Mouse (Mus musculus) heart, adult 18-20 months (tissue): ENCODE measurements around the gene Plpp2. TPM values are rescaled to one million over a fixed set of nuclear protein-coding genes. Genes with fewer than 3 reads are reported as not detected.

ENCODE experiments used
- DNase-seq, 2 experiments: peaks; one replicate each; pipeline ENCODE4 v3.0.0; 2021 to 2022; ENCODE audit warnings: mixed read lengths in 1 of 2
- long read RNA-seq, 2 experiments: library from polyadenylated mRNA; stranded (forward); transcript quantifications; one replicate each; pipeline ENCODE4 v2.0.0; 2021
- total RNA-seq, 2 experiments: library from RNA; stranded (reverse); gene quantifications; 2 replicates each; pipeline ENCODE4 v1.2.3; 2021

Gene Plpp2
- total RNA-seq: 1 to 10 TPM; 4.1 to 4.8 TPM
- long read RNA-seq, experiment 1, partial matches to known transcripts: 0 of 4 reads
- long read RNA-seq, experiment 1, other reads (novel, unspliced or antisense): 0 of 4 reads
- long read RNA-seq, experiment 2, partial matches to known transcripts: 0 of 3 reads
- long read RNA-seq, experiment 2, other reads (novel, unspliced or antisense): 1 of 3 reads

DNA sequence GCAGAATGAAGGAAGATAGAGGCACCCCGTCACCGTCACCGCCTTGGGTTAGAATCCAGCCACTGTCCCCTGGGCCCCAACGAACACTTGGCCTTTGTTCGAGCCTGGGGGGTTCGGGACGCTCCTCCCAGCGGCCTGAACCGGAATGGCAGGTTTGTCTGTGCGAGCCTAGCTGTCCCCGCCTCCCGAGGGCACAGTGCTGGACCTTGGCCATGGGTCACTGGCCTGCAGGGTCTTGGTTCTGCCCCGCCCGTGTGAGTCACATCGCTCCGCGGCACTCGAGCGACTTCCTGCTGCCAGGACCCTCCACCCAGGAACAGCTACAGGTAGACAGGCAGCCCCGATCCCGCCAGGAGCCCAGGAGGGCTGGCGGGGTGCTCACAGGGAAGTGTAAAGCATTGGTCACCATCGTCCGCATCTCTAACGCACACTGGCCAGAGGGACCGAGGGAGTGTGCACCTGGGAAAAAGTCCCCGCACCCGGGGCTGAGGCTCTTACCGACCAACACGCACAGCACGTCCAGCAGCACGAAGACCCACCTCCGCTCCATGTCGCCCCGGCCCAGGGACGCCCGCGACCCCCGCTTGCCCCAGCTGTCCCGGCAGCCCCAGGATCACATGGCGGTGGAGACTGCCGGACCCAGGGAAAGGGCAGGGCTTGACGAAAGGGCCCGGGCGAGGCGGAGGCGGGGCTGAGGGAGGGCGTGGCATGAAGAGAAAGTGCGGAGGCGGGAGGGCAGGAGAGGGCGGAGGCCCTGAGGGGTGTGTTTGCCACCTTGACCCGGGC is at the start of gene Plpp2:
Plpp2 (minus strand) TSS at position 671 of the 786 bp plus-strand sequence.
- DNase-seq: peak; percentile 82 to 83

DNA sequence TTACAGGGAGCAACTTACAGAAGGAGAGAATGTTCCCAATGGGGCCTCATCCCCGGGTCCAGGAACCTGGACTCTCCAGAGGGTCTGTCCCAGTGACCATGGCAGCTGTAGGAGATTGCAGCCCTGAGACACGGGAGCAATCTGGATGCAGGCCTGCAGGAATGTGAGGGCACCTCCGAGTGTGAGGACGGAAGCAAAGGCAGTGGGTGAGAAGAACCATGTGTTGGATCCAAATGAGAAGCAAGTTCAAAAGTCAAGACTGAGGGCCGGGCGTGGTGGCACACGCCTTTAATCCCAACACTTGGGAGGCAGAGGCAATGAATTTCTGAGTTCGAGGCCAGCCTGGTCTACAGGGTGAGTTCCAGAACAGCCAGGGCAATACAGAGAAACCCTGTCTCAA is 47.9 kb upstream of the Plpp2 start:
- no peak for DNase-seq

GRCm38 (mm10) chr10:79580811-79581210 is 47.2 kb upstream of the Plpp2 start:
- DNase-seq: peak in 1 of 2 experiments; percentile 17

GRCm38 (mm10) chr10:79580356-79580755 is 46.8 kb upstream of the Plpp2 start:
- no peak for DNase-seq

DNA sequence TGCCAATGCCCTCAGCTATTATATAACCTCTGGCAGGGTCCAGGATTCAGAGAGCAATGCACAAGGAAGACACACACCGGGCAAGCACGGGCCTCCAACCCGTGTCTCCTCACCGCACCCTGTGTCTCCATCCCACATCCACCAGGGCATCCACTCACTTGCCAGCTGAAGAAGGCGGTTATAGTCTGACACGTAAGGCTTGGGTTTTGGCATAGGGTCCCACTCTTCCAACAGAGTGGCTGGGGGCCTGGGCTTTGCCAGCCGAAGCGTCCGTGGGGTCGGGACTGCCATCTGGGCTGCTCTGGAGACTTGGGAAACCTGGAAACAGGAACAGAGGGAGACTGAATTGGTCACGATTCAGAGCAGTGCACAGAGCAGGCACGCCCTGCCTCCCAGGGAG is 46.2 kb upstream of the Plpp2 start:
- DNase-seq: no peak

DNA sequence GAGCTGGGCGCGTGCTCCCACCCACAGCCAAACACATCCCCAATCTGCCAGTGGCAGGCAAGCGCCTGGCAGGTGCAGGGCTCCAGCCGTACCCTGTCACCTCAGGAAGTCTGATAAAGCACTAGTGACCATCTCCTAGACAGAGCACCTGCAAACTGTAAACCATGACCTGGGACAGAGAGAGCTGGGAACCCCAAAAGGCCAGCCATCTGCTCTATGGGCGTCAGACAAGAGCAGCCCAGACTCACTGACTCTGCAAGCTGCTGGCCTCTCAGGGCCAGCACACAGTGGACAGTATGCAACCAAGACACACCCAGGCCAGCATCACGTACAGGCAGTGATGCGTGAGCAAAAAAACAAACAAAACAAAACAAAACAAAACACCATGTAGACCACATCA is 45.3 kb upstream of the Plpp2 start:
- no peak for DNase-seq

DNA sequence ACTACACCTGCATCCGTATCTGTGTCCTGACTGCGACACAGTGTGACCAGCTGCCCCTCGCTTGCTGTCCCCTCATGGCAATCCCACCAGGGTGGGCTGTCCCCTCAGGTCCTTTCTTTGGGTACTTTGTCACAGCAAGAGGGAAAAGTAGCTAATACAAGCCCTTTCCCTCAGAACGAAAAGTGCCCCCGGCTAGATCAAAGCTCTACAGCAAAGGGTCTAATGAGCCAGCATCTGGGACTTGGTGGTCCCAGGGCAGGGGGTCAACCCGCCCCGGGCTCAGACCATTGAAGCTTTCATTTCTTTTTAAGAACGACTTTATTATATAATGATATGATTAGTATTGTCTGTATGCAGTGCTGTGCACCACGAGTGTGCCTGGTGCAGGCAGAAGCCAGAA is 44.7 kb upstream of the Plpp2 start:
- DNase-seq: no peak

- DNase-seq: no peak
Observed at GRCm38 (mm10) chr10:79577376-79577775, 43.8 kb upstream of the Plpp2 start.

DNA sequence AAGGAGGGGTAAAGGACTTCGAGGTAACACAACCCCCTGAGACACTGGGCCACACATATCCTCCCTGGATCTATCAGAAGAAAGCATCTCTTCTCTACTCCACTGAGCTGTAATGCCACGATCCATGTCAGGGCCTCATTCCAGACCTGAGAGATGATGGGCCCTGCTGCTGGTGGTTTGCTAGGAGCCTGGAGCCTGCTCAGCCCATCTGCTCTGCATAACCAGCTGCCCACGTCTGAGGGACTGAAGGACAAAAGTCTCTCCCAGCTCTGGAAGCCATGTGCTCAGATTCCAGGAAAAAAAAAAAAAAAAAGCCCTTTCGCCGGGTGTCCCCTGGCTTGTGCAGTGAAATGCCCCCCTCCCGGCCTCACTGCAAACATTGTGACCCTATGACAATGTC is 42.2 kb upstream of the Plpp2 start:
- no peak for DNase-seq

DNA sequence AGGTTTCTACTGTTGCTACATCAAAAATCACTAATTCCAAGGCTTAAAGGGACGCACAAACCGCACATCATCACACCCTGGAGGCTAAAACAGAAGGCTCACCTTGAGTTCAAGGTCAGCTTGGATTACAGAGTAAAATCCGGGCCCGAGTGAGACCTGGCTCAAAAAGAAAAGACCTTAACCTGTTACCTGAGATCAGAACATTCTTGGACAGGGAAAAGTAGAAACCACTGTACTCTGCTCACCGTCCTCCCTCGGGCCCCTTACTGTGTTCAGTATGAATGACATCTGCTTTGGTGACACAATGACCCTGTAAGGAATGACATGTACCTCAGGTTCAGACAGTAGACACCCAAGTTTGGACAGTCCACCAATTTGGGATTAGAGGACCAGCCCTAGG is 41.2 kb upstream of the Plpp2 start:
- no peak for DNase-seq

DNA sequence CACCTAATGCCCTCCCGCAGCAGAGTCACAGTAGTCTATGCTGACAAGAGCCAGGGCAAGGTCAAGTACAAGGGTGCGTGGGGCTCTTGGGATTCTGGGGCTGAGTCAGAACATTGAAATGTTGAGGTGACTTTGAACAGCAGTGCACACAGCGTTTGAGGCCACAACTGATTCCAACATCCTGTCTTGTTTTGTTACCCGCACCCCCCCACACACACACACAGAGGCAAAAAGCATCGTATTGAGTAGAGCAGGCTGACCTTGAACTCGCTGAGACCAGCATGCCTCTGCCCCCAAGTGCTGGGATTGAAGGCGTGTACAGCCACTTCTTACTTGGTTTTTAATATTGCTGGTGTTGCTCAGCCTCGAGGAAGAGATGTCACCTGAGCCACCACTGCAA is 40.8 kb upstream of the Plpp2 start:
- no peak for DNase-seq

DNA sequence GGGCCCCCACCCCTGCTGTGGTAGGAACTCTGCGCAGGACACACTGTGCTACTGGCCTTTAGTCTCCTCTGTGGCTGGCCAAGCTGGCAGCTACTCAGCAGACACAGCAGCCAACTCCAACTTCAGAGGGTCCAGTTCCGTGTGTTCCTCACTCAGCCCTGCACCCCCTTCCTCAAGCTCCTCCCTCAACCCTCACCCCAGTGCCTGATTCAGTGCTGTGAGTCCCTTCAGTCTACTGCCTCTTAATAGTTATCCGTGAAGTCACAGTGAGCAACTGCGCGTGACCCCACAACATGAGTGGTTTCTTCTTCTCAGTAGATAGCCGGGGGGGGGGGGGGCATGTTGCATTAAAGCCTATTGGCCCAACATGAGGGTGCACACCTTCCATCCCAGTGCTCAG is 40.0 kb upstream of the Plpp2 start:
- DNase-seq: no peak

DNA sequence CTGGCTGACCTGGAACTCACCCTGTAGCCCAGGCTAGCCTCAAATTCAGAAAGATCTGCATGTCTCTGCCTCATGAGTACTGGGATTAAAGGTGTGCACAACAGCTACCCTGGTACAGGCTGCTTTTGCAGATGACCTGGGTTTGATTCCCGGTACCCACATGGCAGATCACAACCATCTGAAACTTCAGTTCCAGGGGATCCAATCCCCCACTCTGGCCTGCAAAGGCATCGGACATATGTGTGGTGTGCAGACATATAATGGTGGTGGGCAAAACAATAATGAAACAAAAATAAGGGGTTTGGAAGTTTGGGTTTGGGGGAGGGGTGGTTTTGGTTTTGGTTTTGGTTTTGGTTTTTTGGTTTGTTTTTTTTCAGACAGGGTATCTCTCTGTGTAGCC is 37.7 kb upstream of the Plpp2 start:
- no peak for DNase-seq

DNA sequence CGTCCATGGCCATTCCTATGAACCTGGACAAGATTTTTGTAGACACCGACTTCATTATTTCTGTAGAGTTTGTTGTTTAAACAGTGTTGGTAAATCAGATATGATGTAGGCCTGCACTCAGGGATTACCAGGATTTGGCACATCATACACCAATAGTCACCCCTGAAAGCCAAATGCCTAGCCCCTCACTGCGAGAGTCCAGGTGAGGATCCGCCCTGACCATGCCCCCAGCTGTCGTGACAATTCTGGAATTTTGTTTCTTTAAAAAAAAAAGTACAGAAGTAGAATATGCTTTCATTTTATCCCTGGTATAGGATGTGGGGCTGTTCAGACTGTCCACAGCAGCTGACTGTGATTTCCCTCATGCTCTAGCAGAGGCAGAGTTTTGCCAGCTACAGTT is 36.3 kb upstream of the Plpp2 start:
- DNase-seq: no peak

GRCm38 (mm10) chr10:79559716-79560115 is 26.1 kb upstream of the Plpp2 start:
- DNase-seq: no peak

DNA sequence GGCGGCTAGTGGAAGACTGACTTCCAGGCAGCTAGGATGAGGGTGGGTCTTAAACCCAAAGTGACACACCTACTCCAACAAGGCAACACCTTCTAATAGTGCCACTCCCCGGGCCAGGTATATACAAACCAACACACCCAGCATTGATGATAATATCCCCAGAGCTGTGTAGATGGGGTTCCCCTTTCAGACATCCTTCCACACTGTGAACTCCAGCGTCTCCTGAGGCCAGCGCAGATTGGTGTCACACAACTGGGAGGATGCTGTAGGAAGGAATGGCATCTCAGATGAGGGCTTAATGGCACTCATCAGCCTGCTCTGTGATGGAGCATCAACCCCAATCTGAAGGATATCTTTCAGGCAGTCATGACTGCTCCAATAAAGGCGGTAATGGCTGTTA is 23.9 kb upstream of the Plpp2 start:
- DNase-seq: no peak

DNA sequence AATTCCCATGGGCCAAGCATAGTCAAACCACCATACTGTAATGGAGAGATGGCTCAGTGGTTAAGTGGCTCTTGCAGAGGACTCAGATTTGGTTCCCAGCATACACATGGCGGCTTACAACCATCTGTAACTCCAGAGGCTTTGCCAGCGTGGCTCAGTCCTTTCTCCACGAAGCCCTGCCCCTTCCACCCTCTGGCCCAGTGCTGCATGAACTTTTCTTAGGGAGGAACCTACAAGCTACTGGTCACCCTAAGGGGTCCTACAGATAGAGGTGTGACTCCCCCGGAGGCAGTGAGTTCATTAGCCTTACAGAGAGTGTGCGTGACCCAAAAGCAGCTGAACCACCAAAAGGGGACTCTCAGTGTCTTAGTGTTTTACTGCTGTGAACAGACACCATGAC is 23.4 kb upstream of the Plpp2 start:
- DNase-seq: no peak

DNA sequence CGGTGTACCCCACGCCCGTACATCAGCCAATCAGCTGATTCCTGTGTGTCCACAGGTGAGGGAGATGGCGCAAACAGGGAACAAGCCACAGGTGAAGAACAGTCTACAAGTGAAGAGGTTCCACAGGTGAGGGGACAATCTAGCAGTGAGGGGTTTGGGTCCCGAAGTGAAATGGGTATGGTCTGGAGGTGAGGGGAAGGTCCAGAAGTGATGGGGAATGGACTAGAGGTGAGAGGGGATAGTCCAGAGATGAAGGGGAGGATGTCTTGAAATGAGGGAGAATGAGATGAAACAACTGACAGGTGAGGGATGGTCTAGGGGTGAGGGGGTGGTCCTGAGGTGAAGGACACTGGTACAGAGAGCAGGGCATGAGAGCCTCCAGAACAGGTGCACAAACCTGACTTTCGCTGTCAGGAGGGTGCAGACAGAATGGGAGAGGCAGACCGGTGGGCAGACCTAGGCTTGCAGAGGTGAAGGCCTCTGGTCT is 21.7 kb upstream of the Plpp2 start:
- no peak for DNase-seq

DNA sequence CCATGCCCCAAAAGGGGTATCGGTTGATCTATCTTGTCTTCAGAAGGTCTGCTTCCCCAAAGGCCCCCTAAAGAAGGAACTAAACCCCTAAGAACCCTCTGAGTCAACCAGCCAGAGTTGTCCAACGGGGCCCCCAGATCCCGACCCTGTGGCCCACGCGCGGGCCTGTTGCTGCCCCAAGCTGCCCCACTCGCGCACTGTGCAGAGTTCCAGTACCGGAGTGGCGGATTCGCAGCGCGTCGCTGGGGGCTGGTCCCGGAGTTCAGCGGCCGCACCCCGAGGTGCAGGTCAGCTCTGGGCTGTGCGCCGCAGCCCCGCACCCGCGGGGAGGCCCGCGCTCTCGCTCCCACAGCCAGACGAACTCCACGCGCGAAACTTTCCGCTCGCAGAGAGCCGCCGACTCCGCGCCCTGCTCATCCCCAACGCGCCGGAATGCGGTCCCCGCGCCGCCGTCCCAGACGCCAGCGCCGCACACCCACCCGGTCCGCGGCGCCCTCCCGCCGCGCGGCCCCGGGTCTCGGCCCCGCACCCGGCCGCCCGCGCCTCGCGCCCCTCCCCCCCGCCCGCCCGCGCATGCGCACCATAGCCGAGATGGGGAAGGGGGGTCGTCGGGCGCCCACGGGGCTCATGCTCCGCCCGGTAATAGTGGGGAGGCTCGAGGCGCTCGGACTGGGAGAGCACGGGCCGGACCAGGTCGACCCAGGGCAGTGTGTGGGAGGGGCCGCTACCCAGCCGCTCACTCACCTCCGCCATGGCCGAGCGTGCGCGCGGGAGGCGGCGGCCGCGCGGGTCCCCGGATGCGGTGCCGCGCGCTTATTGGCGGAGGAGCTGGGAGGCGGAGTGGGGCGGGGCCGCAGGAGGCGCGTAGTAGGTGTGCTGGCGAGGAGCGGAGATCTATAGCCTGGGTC is 21.0 kb upstream of the Plpp2 start, which contains the start of gene Mier2:
Mier2 (minus strand) TSS at position 870 of the 908 bp plus-strand sequence.
- peak; percentile 79 to 81 for DNase-seq

DNA sequence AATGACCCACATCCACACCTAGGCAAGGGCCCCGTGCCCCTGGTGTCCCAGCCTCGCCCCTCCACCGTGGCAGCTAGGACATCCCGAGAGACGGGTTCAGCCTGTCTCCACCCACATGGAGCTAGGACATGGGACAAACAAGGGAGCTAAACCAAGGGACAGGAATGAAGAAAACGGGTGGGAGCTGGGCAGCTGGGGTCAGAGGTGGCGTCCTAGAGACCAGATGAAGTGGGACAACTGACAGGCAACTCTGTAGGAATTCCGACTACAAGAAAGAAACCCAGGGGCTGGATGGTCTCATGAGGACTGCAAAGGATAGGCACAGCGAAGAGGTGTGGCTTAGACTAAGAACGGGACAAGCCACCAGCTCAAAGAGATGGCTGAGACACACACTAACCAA is 20.1 kb upstream of the Plpp2 start:
- no peak for DNase-seq

DNA sequence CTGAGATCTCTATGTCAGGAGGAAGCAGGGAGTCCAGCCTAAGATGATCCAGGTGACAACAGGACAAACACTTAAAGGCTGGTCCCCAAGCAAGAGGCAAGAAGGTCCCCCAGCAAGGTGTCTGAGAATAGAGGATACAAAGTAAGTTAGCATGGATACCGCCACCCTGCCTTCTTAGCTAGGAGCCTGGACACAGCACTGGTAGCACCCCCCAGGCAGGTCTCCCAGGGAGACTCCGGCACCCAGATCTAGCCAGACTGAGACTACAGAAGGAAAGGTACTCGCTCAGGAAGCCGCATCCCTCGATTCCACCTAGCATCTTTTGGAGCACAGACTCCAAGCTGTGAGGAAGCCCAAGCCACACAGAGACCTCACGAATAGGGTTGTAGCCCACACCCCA is 19.6 kb upstream of the Plpp2 start:
- no peak for DNase-seq

- no peak for DNase-seq
Observed at GRCm38 (mm10) chr10:79552531-79552930, 18.9 kb upstream of the Plpp2 start.

- no peak for DNase-seq
Observed at GRCm38 (mm10) chr10:79550366-79550765, 16.8 kb upstream of the Plpp2 start.
